Mouse (Mus musculus): ENCODE measurements around the gene Ergic1. TPM values are rescaled to one million over a fixed set of nuclear protein-coding genes. Genes with fewer than 3 reads are reported as not detected.

Ergic1 gene
- polyA plus RNA-seq, 1 experiment = 26.5 TPM

DNA sequence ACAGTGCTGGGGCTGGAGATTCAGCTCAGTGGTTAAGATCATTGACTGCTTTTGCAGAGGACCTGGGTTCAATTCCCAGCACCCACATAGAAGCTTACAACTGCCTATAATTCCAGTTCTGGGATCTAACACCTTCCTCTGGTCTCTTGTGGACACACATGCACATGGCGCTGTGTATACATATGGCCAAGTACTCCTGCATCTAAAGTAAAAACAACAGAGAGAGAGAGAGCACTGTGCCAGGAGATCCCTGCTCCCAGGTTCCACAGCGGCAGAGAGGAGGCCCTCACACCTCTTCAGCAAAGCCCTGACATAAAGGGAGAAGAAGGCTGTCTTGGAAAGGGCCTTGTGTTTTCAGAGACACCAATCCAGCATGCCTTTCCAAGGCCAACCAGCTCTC, 82.7 kb downstream of the Ergic1 start:
- Histone ChIP-seq H3K4me1 (peaks cover 28% of the 10 kb centered on the region), H3K27me3 (replicated peaks) (no peaks in the 10 kb centered on the region), H3K36me3 (replicated peaks; ENCODE audit: low read length) (peaks cover 98% of the 10 kb centered on the region), H3K9me3 (no peaks in the 10 kb centered on the region), H3K4me3 (replicated peaks) (no peak overlapping the region)
- TF ChIP-seq GATA1 (IDR thresholded peaks at IDR 0.05; ENCODE audit: borderline replicate concordance, low read length) (no peak), FLI1 (IDR thresholded peaks at IDR 0.05; ENCODE audit: low read length) (no peak)

DNA sequence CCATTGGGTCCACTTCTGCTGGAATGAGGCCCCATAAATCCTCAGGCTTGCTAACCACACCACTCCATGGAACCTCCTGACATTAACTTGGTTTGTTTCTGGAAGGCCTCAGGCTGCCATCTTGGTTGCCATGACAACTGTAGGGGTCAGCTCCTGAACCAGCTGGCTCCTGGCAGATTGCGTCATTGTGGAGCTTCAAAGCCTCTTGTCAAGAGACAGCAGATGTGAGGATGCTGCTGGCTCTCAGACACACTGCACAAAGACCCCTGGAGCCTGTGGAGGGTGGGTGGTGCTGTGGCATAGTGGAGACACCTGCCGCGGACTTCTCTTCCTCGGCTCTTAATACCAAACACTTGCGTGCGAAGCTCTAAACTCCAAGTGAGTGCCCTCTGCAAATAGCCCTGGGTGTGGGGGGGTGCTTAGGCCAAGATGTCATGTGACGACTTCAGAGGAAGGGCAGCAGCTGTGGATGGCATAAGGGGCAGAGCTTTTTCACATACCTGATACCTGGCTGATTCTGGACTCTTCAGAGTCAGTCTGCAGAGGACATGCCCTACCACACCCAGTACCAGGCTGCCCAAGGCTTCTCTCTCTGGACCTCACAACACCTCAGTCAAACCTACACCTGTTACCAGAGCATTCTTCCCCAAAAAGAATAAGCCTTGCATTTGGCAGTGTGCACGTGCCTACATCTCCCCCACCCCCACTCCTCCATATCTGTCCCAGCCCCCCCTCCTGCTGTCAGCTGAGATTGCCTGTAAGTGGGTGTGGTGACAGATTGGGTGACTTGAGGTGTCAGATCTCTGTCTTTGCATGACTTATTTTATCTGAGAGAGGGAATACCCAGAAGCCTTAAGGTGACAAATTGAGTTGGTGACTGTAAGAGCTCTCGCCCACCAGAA, 83.5 kb downstream of the Ergic1 start:
- TF ChIP-seq FLI1 (IDR thresholded peaks at IDR 0.05; ENCODE audit: low read length) (no peak), GATA1 (IDR thresholded peaks at IDR 0.05; ENCODE audit: borderline replicate concordance, low read length) (no peak)
- Histone ChIP-seq H3K4me1 (peaks cover 21% of the 10 kb centered on the region), H3K36me3 (replicated peaks; ENCODE audit: low read length) (peaks cover 100% of the 10 kb centered on the region), H3K9me3 (no peaks in the 10 kb centered on the region), H3K27me3 (replicated peaks) (no peaks in the 10 kb centered on the region), H3K4me3 (replicated peaks) (no peak overlapping the region)

DNA sequence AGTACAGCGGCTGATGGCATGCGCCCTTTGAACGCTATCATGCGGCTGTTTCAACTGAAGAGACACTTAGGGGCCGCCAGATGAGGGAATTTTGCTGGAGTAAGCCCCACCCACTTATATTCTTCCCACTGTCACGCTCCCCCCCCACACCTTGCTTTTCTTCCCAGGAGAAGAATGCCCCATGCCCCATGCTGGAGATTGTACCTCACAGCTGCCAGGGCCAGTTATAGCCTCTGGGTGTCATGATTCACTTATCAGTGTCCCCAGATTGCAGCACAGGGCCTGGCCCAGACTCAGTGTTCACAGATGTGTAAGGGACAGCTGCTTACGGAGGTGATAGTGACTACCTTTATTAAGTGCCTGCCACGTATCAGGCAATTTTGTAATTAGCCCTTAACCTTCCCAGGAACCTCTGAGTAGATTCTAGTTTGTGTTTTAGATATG, 84.1 kb downstream of the Ergic1 start:
- peaks cover 99% of the 10 kb centered on the region for H3K36me3 ChIP-seq (replicated peaks; ENCODE audit: low read length)
- no peaks in the 10 kb centered on the region for H3K9me3 ChIP-seq
- no peak for TF ChIP-seq FLI1 (IDR thresholded peaks at IDR 0.05; ENCODE audit: low read length)
- no peak for TF ChIP-seq GATA1 (IDR thresholded peaks at IDR 0.05; ENCODE audit: borderline replicate concordance, low read length)
- H3K4me1 ChIP-seq = peaks cover 15% of the 10 kb centered on the region
- no peaks in the 10 kb centered on the region for H3K27me3 ChIP-seq (replicated peaks)
- H3K4me3 ChIP-seq (replicated peaks) = no peak overlapping the region

DNA sequence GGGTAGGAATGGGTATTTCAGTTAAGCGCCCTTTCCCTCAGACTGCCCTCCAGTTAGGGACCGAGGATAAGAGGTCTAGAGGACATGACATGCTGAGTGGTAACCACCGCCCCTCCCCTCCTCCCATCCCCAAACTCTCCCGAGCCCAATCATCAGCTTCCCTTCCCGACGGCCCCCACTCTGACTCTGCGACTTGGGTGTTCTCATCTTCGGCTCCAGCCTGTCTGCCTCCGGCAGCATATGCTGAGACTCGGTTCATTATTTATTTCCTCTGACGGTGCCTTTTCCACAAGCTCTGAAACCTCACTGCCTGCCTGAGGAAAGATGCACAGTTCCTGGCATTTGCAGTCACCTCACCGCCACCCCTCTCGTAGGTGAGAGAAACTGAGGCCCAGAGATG, 86.0 kb downstream of the Ergic1 start:
- H3K36me3 ChIP-seq (replicated peaks; ENCODE audit: low read length) = peaks cover 91% of the 10 kb centered on the region
- no peaks in the 10 kb centered on the region for H3K27me3 ChIP-seq (replicated peaks)
- H3K9me3 ChIP-seq = no peaks in the 10 kb centered on the region
- H3K4me1 ChIP-seq = peaks cover 4% of the 10 kb centered on the region; the same call in 1 of the 2 replicates
- TF ChIP-seq GATA1 (IDR thresholded peaks at IDR 0.05; ENCODE audit: borderline replicate concordance, low read length) = no peak
- no peak for TF ChIP-seq FLI1 (IDR thresholded peaks at IDR 0.05; ENCODE audit: low read length)
- H3K4me3 ChIP-seq (replicated peaks) = no peak overlapping the region

DNA sequence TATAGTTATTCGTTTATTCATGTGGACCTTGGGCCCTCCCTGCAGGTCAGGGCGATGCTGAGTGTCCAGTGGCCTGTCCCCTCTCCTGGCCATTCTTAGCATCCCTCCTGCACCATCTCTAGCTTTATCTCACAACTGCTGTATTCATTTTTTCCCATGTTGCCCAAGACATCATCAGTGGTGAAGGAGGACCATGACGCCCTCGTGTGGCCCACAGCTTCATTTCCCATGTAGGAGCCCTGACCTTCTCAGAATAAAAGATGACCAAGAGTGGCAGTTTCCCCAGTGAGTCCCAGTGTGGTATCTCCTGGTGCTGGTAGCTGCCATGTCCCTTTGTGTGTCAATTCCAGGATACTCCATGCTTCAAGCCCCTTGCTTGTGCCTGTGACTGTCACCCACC, 88.3 kb downstream of the Ergic1 start:
- H3K9me3 ChIP-seq = no peaks in the 10 kb centered on the region
- H3K4me3 ChIP-seq (replicated peaks) = no peak overlapping the region
- TF ChIP-seq FLI1 (IDR thresholded peaks at IDR 0.05; ENCODE audit: low read length) = no peak
- no peak for TF ChIP-seq GATA1 (IDR thresholded peaks at IDR 0.05; ENCODE audit: borderline replicate concordance, low read length)
- H3K36me3 ChIP-seq (replicated peaks; ENCODE audit: low read length) = peaks cover 91% of the 10 kb centered on the region
- peaks cover 4% of the 10 kb centered on the region; the same call in 1 of the 2 replicates for H3K4me1 ChIP-seq
- no peaks in the 10 kb centered on the region for H3K27me3 ChIP-seq (replicated peaks)

DNA sequence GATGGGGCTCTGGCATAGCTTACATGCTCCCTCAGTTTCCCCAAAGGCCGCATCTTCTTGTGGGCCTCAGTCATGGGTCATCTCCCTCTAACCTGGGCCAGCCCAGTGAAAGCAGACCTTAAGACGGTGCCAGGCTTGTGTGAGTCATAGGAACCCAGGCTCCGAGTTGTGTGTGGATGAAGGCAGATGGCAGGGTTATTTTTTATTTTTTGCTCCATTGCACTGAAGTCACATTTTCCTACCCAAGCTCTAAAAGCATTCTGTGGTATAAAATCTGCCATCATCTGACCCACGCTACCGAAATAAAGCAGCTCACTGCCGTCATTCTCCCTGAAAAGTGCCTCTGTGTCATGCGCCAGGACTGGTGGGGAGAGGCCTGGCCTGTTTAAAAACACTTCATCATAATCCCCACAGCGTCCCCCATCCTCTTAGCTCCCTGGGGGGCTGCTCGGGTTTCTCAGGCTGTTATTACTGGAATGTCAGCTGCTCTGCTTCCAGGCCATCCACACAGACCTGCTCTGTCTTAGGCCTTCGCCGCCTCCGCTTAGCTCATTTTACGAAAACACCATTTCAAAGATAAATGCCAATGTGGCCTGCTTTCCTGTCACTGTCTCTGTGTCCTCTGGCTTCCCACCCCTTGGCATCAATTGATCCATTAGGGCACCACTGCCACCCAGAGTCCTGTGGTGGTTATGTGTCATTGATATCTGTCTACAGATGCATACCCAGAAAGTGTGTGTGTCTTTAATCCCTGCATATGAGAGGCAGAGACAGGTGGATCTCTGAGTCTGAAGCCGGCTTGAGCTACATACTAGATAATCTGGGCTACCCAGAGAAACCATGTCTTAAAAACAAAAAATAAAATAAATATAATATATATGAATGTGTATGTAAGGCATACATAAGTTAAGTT, 89.4 kb downstream of the Ergic1 start:
- Histone ChIP-seq H3K9me3 (no peaks in the 10 kb centered on the region), H3K36me3 (replicated peaks; ENCODE audit: low read length) (peaks cover 91% of the 10 kb centered on the region), H3K4me1 (peaks cover 4% of the 10 kb centered on the region; the same call in 1 of the 2 replicates), H3K4me3 (replicated peaks) (no peak overlapping the region), H3K27me3 (replicated peaks) (no peaks in the 10 kb centered on the region)
- TF ChIP-seq GATA1 (IDR thresholded peaks at IDR 0.05; ENCODE audit: borderline replicate concordance, low read length) = no peak
- no peak for TF ChIP-seq FLI1 (IDR thresholded peaks at IDR 0.05; ENCODE audit: low read length)

DNA sequence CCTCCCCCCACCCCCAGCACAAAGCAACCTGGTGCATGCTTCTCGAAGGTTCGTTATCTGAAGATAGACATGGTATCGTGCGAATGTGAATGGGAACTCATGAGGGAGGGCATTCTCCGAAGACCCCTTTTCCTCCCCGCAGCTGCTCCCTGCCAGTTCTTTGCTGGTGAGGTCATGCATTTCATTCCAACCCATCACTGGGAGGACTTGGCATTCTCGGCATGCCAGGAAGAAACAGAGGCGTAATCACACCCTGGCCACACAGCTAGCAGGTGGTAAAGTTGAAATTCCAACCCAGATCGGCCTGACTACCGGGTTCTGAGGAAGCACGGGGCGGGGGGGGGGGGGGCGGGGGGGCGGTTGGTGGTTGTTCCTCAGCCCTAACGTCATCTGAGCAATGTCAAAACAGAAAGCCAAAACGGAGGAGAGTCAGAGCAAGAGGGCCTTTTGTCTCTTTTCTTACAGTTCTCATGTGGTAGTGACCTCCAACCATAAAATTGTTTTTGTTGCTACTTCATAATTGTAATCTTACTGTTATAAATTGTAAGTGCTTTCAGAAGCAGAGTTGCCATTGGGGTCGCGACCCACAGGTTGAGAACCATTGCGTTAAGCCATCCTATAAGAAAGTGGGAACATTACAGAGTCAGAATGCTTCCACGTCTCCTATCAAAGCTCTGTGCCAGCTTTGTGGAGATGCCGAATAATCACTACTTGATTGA, 97.7 kb downstream of the Ergic1 start:
- no peaks in the 10 kb centered on the region for H3K27me3 ChIP-seq (replicated peaks)
- peaks cover 32% of the 10 kb centered on the region for H3K4me1 ChIP-seq
- H3K9me3 ChIP-seq = no peaks in the 10 kb centered on the region
- H3K4me3 ChIP-seq (replicated peaks) = no peak overlapping the region
- peaks cover 34% of the 10 kb centered on the region for H3K36me3 ChIP-seq (replicated peaks; ENCODE audit: low read length)
- TF ChIP-seq GATA1 (IDR thresholded peaks at IDR 0.05; ENCODE audit: borderline replicate concordance, low read length) = no peak
- no peak for TF ChIP-seq FLI1 (IDR thresholded peaks at IDR 0.05; ENCODE audit: low read length)

DNA sequence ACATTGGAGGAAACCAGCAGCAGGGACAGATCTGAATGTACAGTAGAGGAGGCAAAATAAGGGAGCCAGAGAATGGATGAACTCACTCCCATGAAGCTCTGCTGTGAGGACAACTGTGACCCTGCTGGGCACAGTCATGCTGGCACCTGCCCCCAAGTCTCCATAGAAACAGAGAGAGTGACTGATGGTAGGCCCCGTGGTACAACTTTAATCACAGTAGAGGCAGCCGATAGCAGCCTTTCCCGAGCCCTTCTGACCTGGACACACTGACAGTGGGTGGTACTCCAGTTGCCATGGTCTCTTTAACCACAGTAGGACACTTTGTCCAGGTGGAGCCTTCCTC, 98.3 kb downstream of the Ergic1 start:
- TF ChIP-seq GATA1 (IDR thresholded peaks at IDR 0.05; ENCODE audit: borderline replicate concordance, low read length) (no peak), FLI1 (IDR thresholded peaks at IDR 0.05; ENCODE audit: low read length) (no peak)
- H3K4me3 ChIP-seq (replicated peaks) = no peak overlapping the region
- no peaks in the 10 kb centered on the region for H3K27me3 ChIP-seq (replicated peaks)
- peaks cover 28% of the 10 kb centered on the region for H3K36me3 ChIP-seq (replicated peaks; ENCODE audit: low read length)
- no peaks in the 10 kb centered on the region for H3K9me3 ChIP-seq
- peaks cover 36% of the 10 kb centered on the region for H3K4me1 ChIP-seq

DNA sequence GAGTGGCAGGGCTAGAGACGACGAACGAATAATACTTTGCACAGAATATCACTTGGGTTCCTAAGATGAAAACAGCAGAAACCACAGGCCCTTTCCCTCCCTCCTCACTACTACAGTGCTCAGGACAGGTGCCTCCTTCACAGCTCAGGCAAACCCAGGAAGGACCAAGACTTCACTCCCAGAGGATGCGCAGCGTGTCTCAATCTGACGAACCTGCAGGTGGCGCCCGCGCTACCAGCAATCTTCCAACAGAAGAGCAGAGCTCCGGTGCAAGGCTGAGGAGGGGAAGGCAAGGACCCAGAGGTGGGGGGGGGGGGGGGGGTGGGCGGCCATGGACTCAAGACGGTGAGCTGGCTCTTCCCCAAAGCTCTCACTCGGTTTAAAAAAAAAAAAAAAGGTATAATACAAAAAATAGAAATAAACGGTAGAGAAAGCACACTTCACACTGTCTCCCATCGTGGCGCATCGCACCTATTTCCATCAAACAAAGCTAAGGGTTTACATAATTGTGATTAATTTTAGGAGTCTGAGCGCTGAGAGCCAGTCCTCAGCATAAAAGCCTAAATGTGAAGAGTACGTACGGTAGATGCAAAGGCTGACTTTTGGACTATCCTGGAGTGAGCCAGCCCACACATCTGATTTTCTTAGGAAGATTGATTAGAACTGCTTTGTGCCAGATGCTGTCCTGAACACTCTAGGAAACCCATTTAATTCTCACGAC, 99.1 kb downstream of the Ergic1 start:
- Histone ChIP-seq H3K4me1 (peaks cover 36% of the 10 kb centered on the region), H3K36me3 (replicated peaks; ENCODE audit: low read length) (peaks cover 20% of the 10 kb centered on the region), H3K4me3 (replicated peaks) (no peak overlapping the region), H3K9me3 (no peaks in the 10 kb centered on the region), H3K27me3 (replicated peaks) (peaks cover 2% of the 10 kb centered on the region)
- TF ChIP-seq GATA1 (IDR thresholded peaks at IDR 0.05; ENCODE audit: borderline replicate concordance, low read length) = no peak
- TF ChIP-seq FLI1 (IDR thresholded peaks at IDR 0.05; ENCODE audit: low read length) = no peak
